ENCODE assay signal across 8 mouse cellular contexts in genomic region chr11:55469048-55469843, GRCm38 (mm10). TPM values are rescaled to one million over a fixed set of nuclear protein-coding genes. Genes with fewer than 3 reads are reported as not detected.
DNase-seq lines count a peak whose midpoint lies in the region; ATAC-seq and TF ChIP-seq lines count a peak whose summit lies in the region.

Gene G3bp1, plus strand, starts transcription at chr11:55469685.

- H3K4me2 ChIP-seq in hindbrain, embryonic 13.5 days: peak within 1 kb of the TSS; percentile 88

- peak; percentile 100 for DNase-seq in Patski (ENCODE audit: low read depth, low spot score)
- peak; percentile 99 for DNase-seq in cerebellum, postnatal 14 days
- peak; percentile 99 to 100 for DNase-seq in frontal cortex, postnatal 14 days (ENCODE audit: low spot score in 2 of 2)
- DNase-seq in layer of hippocampus, postnatal 25 days (ENCODE audit: extremely low spot score in 1 of 2, low spot score in 1 of 2): peak; percentile 93 to 96
- DNase-seq in lung, postnatal 25 days (ENCODE audit: low spot score): peak; percentile 100
- DNase-seq in retina, embryonic 14.5 days (ENCODE audit: low spot score): peak; percentile 100
- DNase-seq in thymus, postnatal 4 days: peak; percentile 98

- peak within 1 kb of the TSS; percentile 97 for H3K9ac ChIP-seq in hindbrain, embryonic 13.5 days

- ATAC-seq in Patski: peak; percentile 98
- ATAC-seq in hindbrain, embryonic 13.5 days (ENCODE audit: low FRiP score): peak; percentile 99

- H3K4me1 ChIP-seq in hindbrain, embryonic 13.5 days (replicated peaks): peaks cover 29% of the 10 kb centered on the region

- peak within 1 kb of the TSS; percentile 93 for H3K27ac ChIP-seq in hindbrain, embryonic 13.5 days

- CTCF ChIA-PET in Patski (lab: Charles Lee): interaction anchor here (1.5 to 3.7 kb wide), 2 partner anchors 9 to 29 kb away, joined by 3 to 17 read pairs; partner anchors contain the start of gene Atox1

- peak within 1 kb of the TSS; percentile 93 for H3K4me3 ChIP-seq in hindbrain, embryonic 13.5 days

- H3K9me3 ChIP-seq in hindbrain, embryonic 13.5 days: no peaks in the 10 kb centered on the region

- in situ Hi-C loops in Patski (cut with MboI; ENCODE audit: low pct_unique_long_range_greater_than_20kb): no loop called here

- H3K27me3 ChIP-seq in Patski: no peaks in the 10 kb centered on the region
- H3K27me3 ChIP-seq in hindbrain, embryonic 13.5 days: no peaks in the 10 kb centered on the region

- POLR2A ChIA-PET in Patski (lab: Charles Lee): interaction anchor here (0.6 to 1.6 kb wide), 7 partner anchors 9 to 32 kb away, joined by 3 to 10 read pairs (median 4); partner anchors contain the start of gene Atox1

- peaks cover 14% of the 10 kb centered on the region; the same call in 1 of the 2 replicates for H3K36me3 ChIP-seq in hindbrain, embryonic 13.5 days

- WGBS in hindbrain, embryonic 13.5 days: under 1% methylated on average over 57 of the region's 57 CpGs

- no peak for TF ChIP-seq CTCF in Patski (IDR thresholded peaks at IDR 0.05)

RNA-seq across cellular contexts. Expression of gene G3bp1, which starts in this region (rescaled TPM):
- 53.9 TPM for polyA plus RNA-seq in Patski (2021)
- 126 and 127 TPM in 2 replicates for polyA plus RNA-seq in hindbrain, embryonic 13.5 days (2015; fragmentation: Nextera tagmentation; extraction: Ambion mirVana)
- total RNA-seq in layer of hippocampus, postnatal 25 days (2021): 10 to 100 TPM; 35.0 to 36.5 TPM

Comparison
In these comparisons a context has a peak if more than half of its experiments do, and no peak if none do; other contexts are left out.
1. Peak in every context shown above with its lines: DNase-seq, ATAC-seq, H3K4me3 ChIP-seq and H3K27ac ChIP-seq.